Mouse (Mus musculus): Measurements from ENCODE around the gene Podxl2. TPM values are rescaled to one million over a fixed set of nuclear protein-coding genes. Genes with fewer than 3 reads are reported as not detected.

The Podxl2 gene
- polyA plus RNA-seq, 1 experiment from 2014 or later: 36.3 TPM

DNA sequence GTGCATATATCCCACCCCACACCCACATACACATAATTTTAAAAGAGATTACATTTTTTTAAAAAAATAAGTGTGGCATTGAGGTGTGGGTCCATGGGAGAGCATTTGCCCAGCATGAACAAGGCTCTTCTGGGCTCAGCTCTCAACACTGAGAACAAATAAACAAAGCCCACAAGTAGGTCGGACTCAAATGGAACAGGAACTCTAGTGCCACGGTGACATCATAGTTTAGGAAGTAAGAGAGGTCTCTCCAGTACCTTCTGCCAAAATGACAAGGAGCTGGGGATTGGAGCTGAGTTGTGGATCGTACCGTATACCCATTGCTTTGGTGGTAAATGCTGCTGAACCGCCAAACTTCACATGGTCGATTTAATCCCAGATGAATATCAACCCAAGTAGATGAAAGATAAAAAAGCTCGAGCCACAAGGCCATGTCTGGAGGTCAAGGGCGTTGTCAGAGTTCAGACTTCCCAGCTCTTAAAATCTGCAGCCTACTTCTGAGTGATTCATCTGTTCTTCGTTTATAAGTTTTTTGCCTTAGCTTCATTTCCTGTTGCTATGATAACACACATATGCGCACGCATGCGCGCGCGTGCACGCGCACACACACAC is 69.8 kb downstream of the Podxl2 start:
- 84% methylated on average over 17 of the region's 17 CpGs for WGBS
- no peak for TF ChIP-seq CTCF (IDR thresholded peaks at IDR 0.05; ENCODE audit: low read depth)
- Histone ChIP-seq H3K27me3 (replicated peaks; ENCODE audit: control insufficient read depth, insufficient read depth, low read length) (no peaks in the 10 kb centered on the region), H3K9me3 (ENCODE audit: control insufficient read depth) (no peaks in the 10 kb centered on the region), H3K4me3 (ENCODE audit: low read depth, low read length) (no peak overlapping the region), H3K9ac (ENCODE audit: low read depth, low read length) (no peak overlapping the region), H3K4me2 (replicated peaks; ENCODE audit: low read depth) (no peak overlapping the region), H3K4me1 (replicated peaks; ENCODE audit: control insufficient read depth, insufficient read depth, low read length) (no peaks in the 10 kb centered on the region), H3K36me3 (ENCODE audit: control insufficient read depth, insufficient read depth) (no peaks in the 10 kb centered on the region; the same call in 1 of the 2 replicates), H3K27ac (ENCODE audit: low read depth, low read length) (no peak overlapping the region)
- ATAC-seq: no peak

DNA sequence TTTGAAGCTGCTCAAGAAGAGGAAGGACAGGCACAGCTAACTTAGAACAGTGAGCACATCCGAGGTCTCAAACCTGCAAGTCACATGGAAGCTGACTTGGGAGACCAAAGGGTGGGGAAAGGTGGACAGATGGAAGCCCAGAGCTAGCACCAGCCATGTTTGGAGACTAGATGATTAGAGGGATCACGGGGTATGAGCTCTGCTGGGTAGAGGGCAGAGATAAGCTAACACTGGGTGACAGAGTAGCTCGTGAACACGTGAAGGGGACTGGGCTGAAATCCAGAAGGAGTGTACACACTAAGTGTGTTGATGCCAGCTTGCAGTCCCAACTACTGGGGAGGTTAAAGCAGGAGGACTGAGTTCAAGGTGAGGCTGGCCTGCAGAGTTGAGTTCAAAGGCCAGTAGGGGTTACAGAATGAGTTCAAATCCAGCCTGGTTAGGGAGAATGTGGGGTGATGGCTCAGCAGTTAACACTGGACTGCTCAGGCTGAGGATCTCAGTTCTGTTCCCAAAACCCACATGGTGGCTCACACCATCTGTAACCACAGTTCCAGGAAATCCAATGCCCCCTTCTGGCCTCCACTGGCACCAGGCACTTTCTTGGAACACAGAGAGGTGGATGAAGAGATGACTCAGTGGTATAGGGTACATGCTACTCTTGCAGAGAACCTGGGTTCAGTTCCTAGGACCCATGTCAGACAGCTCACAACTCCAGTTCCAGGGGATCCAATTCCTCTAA is 70.7 kb downstream of the Podxl2 start:
- Histone ChIP-seq H3K27ac (ENCODE audit: low read depth, low read length) (no peak overlapping the region), H3K9me3 (ENCODE audit: control insufficient read depth) (no peaks in the 10 kb centered on the region), H3K4me3 (ENCODE audit: low read depth, low read length) (no peak overlapping the region), H3K36me3 (ENCODE audit: control insufficient read depth, insufficient read depth) (no peaks in the 10 kb centered on the region; the same call in 1 of the 2 replicates), H3K27me3 (replicated peaks; ENCODE audit: control insufficient read depth, insufficient read depth, low read length) (no peaks in the 10 kb centered on the region), H3K9ac (ENCODE audit: low read depth, low read length) (no peak overlapping the region), H3K4me2 (replicated peaks; ENCODE audit: low read depth) (no peak overlapping the region), H3K4me1 (replicated peaks; ENCODE audit: control insufficient read depth, insufficient read depth, low read length) (no peaks in the 10 kb centered on the region)
- no peak for TF ChIP-seq CTCF (IDR thresholded peaks at IDR 0.05; ENCODE audit: low read depth)
- ATAC-seq: no peak
- 76% methylated on average over 4 of the region's 4 CpGs for WGBS

DNA sequence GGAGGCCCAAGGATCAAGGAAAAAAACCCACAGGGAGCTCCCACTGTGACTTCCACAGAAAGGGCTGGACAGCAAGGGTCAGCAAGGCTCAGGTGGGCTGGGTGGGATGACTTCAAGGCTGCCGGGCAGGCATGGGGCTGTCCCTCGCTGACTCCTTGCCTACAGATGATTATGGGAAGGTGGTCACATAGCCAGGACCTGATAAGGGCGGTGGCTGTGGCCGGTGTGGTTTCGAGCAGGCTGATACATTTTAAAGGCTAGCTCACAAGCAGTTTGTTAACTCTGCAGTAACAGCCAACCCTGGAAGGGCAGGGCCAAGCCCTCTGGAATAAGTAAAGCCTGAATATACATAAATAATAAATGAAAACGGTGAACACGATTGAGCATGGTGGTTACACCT is 71.8 kb downstream of the Podxl2 start:
- 80% methylated on average over 7 of the region's 7 CpGs for WGBS
- ATAC-seq: no peak
- H3K27ac ChIP-seq (ENCODE audit: low read depth, low read length): no peak overlapping the region

DNA sequence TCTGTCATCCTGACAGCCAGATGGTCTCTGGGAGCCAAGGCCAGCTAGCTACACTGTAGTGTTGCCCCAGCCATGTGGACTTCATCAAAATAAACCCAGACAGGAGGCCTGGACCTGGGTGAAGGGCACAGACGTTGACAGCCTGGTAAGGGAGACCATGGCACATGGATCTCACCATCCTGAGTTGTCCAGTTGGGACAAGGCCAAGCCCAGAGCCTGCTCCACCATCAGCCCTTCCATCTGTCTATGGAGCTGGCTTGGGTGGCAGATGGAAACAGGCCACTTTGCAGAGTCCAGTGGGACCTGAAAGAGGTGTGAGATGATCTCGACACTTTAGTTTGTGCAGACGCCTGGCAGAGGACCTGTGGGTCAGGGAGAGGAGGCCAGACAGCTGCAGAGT is 74.1 kb downstream of the Podxl2 start:
- no peaks in the 10 kb centered on the region for H3K9me3 ChIP-seq (ENCODE audit: control insufficient read depth)
- no peak overlapping the region for H3K4me3 ChIP-seq (ENCODE audit: low read depth, low read length)
- WGBS: 50% methylated on average over 3 of the region's 3 CpGs
- H3K9ac ChIP-seq (ENCODE audit: low read depth, low read length): no peak overlapping the region
- TF ChIP-seq CTCF (IDR thresholded peaks at IDR 0.05; ENCODE audit: low read depth): no peak
- H3K27ac ChIP-seq (ENCODE audit: low read depth, low read length): no peak overlapping the region
- no peaks in the 10 kb centered on the region for H3K36me3 ChIP-seq (ENCODE audit: control insufficient read depth, insufficient read depth)
- H3K4me2 ChIP-seq (replicated peaks; ENCODE audit: low read depth): no peak overlapping the region
- H3K27me3 ChIP-seq (replicated peaks; ENCODE audit: control insufficient read depth, insufficient read depth, low read length): no peaks in the 10 kb centered on the region
- no peaks in the 10 kb centered on the region for H3K4me1 ChIP-seq (replicated peaks; ENCODE audit: control insufficient read depth, insufficient read depth, low read length)
- no peak for ATAC-seq

More for the DNA sequence above, 71.8 kb downstream of the Podxl2 start:
- Histone ChIP-seq H3K4me3 (ENCODE audit: low read depth, low read length) (no peak overlapping the region), H3K4me2 (replicated peaks; ENCODE audit: low read depth) (no peak overlapping the region), H3K36me3 (ENCODE audit: control insufficient read depth, insufficient read depth) (no peaks in the 10 kb centered on the region; the same call in 1 of the 2 replicates), H3K9ac (ENCODE audit: low read depth, low read length) (no peak overlapping the region), H3K4me1 (replicated peaks; ENCODE audit: control insufficient read depth, insufficient read depth, low read length) (no peaks in the 10 kb centered on the region), H3K9me3 (ENCODE audit: control insufficient read depth) (no peaks in the 10 kb centered on the region), H3K27me3 (replicated peaks; ENCODE audit: control insufficient read depth, insufficient read depth, low read length) (no peaks in the 10 kb centered on the region)
- TF ChIP-seq CTCF (IDR thresholded peaks at IDR 0.05; ENCODE audit: low read depth): no peak

DNA sequence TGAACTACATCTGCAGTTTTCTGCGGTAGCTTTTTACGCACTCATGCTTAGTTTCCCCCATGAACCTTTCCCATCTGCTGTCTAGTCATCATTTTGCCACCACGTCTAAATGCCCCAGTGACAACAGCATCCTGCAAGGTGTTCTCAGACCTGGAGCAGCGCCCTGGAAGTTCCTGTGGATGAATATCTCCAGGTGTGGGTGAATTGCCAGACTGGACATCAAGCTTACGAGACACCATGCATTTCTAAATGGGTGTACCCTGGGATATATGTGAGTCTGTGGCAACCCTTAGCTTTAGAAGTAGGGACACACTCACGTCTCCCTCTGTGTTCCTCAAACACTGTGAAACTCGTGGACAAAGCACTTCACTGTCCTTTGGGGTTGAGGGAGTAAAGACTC is 74.7 kb downstream of the Podxl2 start:
- H3K27me3 ChIP-seq (replicated peaks; ENCODE audit: control insufficient read depth, insufficient read depth, low read length): no peaks in the 10 kb centered on the region
- no peaks in the 10 kb centered on the region for H3K4me1 ChIP-seq (replicated peaks; ENCODE audit: control insufficient read depth, insufficient read depth, low read length)
- no peak overlapping the region for H3K4me3 ChIP-seq (ENCODE audit: low read depth, low read length)
- no peak for ATAC-seq
- H3K27ac ChIP-seq (ENCODE audit: low read depth, low read length): no peak overlapping the region
- no peak for TF ChIP-seq CTCF (IDR thresholded peaks at IDR 0.05; ENCODE audit: low read depth)
- H3K4me2 ChIP-seq (replicated peaks; ENCODE audit: low read depth): no peak overlapping the region
- WGBS: 79% methylated on average over 7 of the region's 7 CpGs
- no peaks in the 10 kb centered on the region for H3K9me3 ChIP-seq (ENCODE audit: control insufficient read depth)
- H3K9ac ChIP-seq (ENCODE audit: low read depth, low read length): no peak overlapping the region
- no peaks in the 10 kb centered on the region for H3K36me3 ChIP-seq (ENCODE audit: control insufficient read depth, insufficient read depth)

DNA sequence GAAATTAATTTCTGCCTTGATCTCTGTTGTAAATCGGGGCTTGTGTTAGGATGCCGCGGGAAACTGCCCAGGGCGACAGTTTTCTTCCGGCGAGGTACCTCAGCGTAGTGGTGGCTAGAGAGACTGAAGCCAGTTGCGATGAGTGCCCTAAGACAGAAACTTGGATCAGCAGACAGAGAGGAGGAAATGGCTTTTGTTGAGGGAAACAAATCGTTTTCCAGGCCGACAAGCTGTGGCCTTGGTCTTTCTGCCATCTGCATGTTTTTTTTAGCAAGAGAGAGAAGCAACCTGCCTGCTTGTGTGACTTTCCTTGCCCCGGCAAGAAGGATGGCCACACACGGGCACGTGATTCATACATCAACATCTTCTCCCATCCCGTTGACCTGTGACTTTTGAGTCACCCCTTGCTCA is 80.3 kb downstream of the Podxl2 start:
- WGBS: 72% methylated on average over 14 of the region's 14 CpGs
- H3K4me3 ChIP-seq (ENCODE audit: low read depth, low read length): no peak overlapping the region
- no peaks in the 10 kb centered on the region for H3K27me3 ChIP-seq (replicated peaks; ENCODE audit: control insufficient read depth, insufficient read depth, low read length)
- H3K9ac ChIP-seq (ENCODE audit: low read depth, low read length): no peak overlapping the region
- no peaks in the 10 kb centered on the region for H3K4me1 ChIP-seq (replicated peaks; ENCODE audit: control insufficient read depth, insufficient read depth, low read length)
- no peak for ATAC-seq
- no peaks in the 10 kb centered on the region for H3K36me3 ChIP-seq (ENCODE audit: control insufficient read depth, insufficient read depth)
- H3K27ac ChIP-seq (ENCODE audit: low read depth, low read length): no peak overlapping the region
- H3K4me2 ChIP-seq (replicated peaks; ENCODE audit: low read depth): no peak overlapping the region
- no peaks in the 10 kb centered on the region for H3K9me3 ChIP-seq (ENCODE audit: control insufficient read depth)
- no peak for TF ChIP-seq CTCF (IDR thresholded peaks at IDR 0.05; ENCODE audit: low read depth)
